Mouse (Mus musculus) ES-E14 (cell line): ENCODE measurements around the gene Ccdc88c.

Source experiments
- CHD2 ChIP-seq: IDR thresholded peaks from 2 replicates; pipeline ENCODE4 v1.6.1; 2014; ENCODE audit warnings: mild to moderate bottlenecking, low read depth, low read length, inconsistent platforms
- HCFC1 ChIP-seq: IDR thresholded peaks from 2 replicates; pipeline ENCODE4 v1.6.1; 2012; ENCODE audit warnings: low read length, inconsistent platforms, borderline replicate concordance; ENCODE audit not compliant: insufficient read depth
- MAFK ChIP-seq: IDR thresholded peaks from 2 replicates; pipeline ENCODE4 v1.6.1; 2014; ENCODE audit warnings: mild to moderate bottlenecking, low read depth, low read length, inconsistent platforms; ENCODE audit not compliant: insufficient read depth
- ZC3H11A ChIP-seq: IDR thresholded peaks from 2 replicates; pipeline ENCODE4 v1.6.1; 2012; ENCODE audit warnings: low read depth, mild to moderate bottlenecking, inconsistent platforms, low read length, borderline replicate concordance
- ZNF384 ChIP-seq: IDR thresholded peaks from 2 replicates; pipeline ENCODE4 v1.6.1; 2012; ENCODE audit warnings: low read depth, low read length, inconsistent platforms

DNA sequence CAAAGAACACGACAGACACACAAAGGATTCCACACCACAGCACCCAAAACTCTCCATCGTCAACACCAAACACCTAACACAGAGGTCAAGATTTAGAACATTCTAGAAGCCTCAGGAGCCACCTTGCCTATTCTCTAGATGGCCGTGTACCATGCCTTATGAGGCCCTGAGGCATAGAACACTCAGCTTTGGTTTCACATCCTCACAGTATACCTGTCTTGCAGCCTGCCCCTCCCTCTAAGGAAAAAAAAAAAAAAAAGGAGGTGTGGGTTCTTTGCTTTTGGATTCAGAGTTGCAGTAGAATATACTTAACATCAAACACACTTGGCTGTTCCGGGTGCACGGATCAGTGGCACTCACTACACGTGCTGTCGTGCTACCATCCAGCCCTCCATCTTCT lies 17.8 kb downstream of the Ccdc88c start:
- no peak for TF ChIP-seq ZNF384
- no peak for TF ChIP-seq CHD2
- no peak for TF ChIP-seq MAFK
- no peak for TF ChIP-seq ZC3H11A
- no peak for TF ChIP-seq HCFC1
